Mouse (Mus musculus) cerebellum, adult 2 months (tissue): ENCODE results near the gene Ncl.

Experiments used
- CTCF ChIP-seq: fragments of 200-500 bp; IDR thresholded peaks from 2 replicates; pipeline ENCODE4 v1.5.1; 2011; ENCODE audit warnings: low read depth, mild to moderate bottlenecking, control low read depth, low read length, moderate library complexity, borderline replicate concordance; ENCODE audit not compliant: insufficient read depth
- POLR2A ChIP-seq: fragments of 200-500 bp; IDR thresholded peaks from 2 replicates; pipeline ENCODE4 v1.6.1; 2011; ENCODE audit warnings: low read length, control low read depth, borderline replicate concordance; ENCODE audit not compliant: insufficient read depth

DNA sequence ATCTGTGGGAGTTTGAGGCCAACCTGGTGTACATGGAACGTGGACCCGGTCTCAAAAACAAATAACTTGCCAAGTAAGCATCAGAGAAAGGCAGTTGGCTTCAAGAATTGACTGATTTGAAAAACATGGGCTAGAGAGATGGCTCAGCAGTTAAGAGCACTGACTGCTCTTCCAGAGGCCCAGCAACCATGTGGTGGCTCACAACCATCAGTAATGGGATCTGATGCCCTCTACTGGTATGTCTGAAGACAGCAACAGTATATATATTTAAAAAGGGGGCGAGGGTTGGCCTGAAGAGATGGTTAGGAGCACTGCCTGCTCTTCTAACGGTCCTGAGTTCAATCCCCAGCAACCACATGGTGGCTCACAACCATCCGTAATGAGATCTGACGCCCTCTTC, 4.5 kb upstream of the Ncl start:
- TF ChIP-seq CTCF (peak; percentile 22; the same call in 1 of the 2 replicates), POLR2A (no peak)
